Mouse (Mus musculus) olfactory bulb, adult 2 months (tissue): ENCODE results near the gene Smbd1. TPM values are rescaled to one million over a fixed set of nuclear protein-coding genes. Genes with fewer than 3 reads are reported as not detected.

Source experiments
- H3K27ac ChIP-seq: fragments of 200-500 bp; 2 replicates; pipeline ENCODE4 v1.5.1; 2012; ENCODE audit warnings: low read depth, low read length; ENCODE audit not compliant: insufficient read depth
- H3K4me1 ChIP-seq: fragments of 200-500 bp; 2 replicates; pipeline ENCODE4 v1.6.1; 2012; ENCODE audit warnings: low read length; ENCODE audit not compliant: control insufficient read depth, insufficient read depth
- H3K4me3 ChIP-seq: fragments of 200-500 bp; 2 replicates; pipeline ENCODE4 v1.5.1; 2012; ENCODE audit warnings: mild to moderate bottlenecking, low read depth, low read length, moderate library complexity; ENCODE audit not compliant: insufficient read depth
- CTCF ChIP-seq: fragments of 200-500 bp; IDR thresholded peaks from 2 replicates; pipeline ENCODE4 v1.5.1; 2012; ENCODE audit warnings: low read depth, mild to moderate bottlenecking, low read length, moderate library complexity; ENCODE audit not compliant: insufficient read depth
- POLR2A ChIP-seq: fragments of 200-500 bp; IDR thresholded peaks from 2 replicates; pipeline ENCODE4 v1.6.1; 2012; ENCODE audit warnings: mild to moderate bottlenecking, low read depth, low read length, moderate library complexity; ENCODE audit not compliant: insufficient read depth
- WGBS: fragments of 180-500 bp; shearing (Covaris S2); methylation state at CpG from one replicate; pipeline ENCODE4 v1.1.7; 2018; 5-methylcytosine and 5-hydroxymethylcytosine counted together
- polyA plus RNA-seq: library from polyadenylated mRNA; stranded (reverse); fragments of >200 nt; gene quantifications from 2 replicates; pipeline ENCODE4 v1.2.4, GENCODE M21; 2012; ENCODE audit warnings: low replicate concordance; ENCODE audit not compliant: missing spikeins, insufficient read depth, insufficient read length

The Smbd1 gene
- polyA plus RNA-seq, 1 experiment: not detected

GRCm38 (mm10) chr16:32776676-32777075 lies 33.6 kb downstream of the Smbd1 start:
- H3K4me3 ChIP-seq: no peak overlapping the region
- H3K27ac ChIP-seq: no peak overlapping the region
- TF ChIP-seq CTCF: no peak
- no peaks in the 10 kb centered on the region for H3K4me1 ChIP-seq
- WGBS: 85% methylated on average over 10 of the region's 10 CpGs

GRCm38 (mm10) chr16:32766904-32767303 lies 43.4 kb downstream of the Smbd1 start:
- WGBS: 96% methylated on average over 7 of the region's 7 CpGs

GRCm38 (mm10) chr16:32764961-32765360 lies 45.3 kb downstream of the Smbd1 start:
- Histone ChIP-seq H3K4me1 (no peaks in the 10 kb centered on the region), H3K27ac (no peak overlapping the region), H3K4me3 (no peak overlapping the region)
- WGBS: 75% methylated on average over 6 of the region's 6 CpGs
- TF ChIP-seq POLR2A: no peak
- no peak for TF ChIP-seq CTCF

More at GRCm38 (mm10) chr16:32766904-32767303, 43.4 kb downstream of the Smbd1 start:
- no peaks in the 10 kb centered on the region for H3K4me1 ChIP-seq
- H3K27ac ChIP-seq: no peak overlapping the region
- no peak for TF ChIP-seq POLR2A
- no peak for TF ChIP-seq CTCF
- no peak overlapping the region for H3K4me3 ChIP-seq

GRCm38 (mm10) chr16:32764550-32764949 lies 45.7 kb downstream of the Smbd1 start:
- WGBS: 92% methylated on average over 2 of the region's 2 CpGs
- no peak overlapping the region for H3K27ac ChIP-seq
- H3K4me1 ChIP-seq: no peaks in the 10 kb centered on the region
- TF ChIP-seq CTCF: no peak
- no peak for TF ChIP-seq POLR2A
- no peak overlapping the region for H3K4me3 ChIP-seq

Other genes with a start within 250 kb of the Smbd1 start
- gene Tfrc, start 201.6 kb downstream of the Smbd1 start, polyA plus RNA-seq: not detected in 2 replicates
- gene Tnk2, start 166.6 kb downstream of the Smbd1 start, polyA plus RNA-seq: not detected in 2 replicates
- not detected in 2 replicates for gene Muc4, start 74.6 kb downstream of the Smbd1 start, polyA plus RNA-seq
- not detected in 2 replicates for gene Muc20, start 13.0 kb downstream of the Smbd1 start, polyA plus RNA-seq
- gene Fyttd1, start 67.0 kb upstream of the Smbd1 start, polyA plus RNA-seq: not detected in 2 replicates
- gene Rubcn, start 67.3 kb upstream of the Smbd1 start, polyA plus RNA-seq: not detected in 2 replicates
- gene Lrch3, start 103.6 kb upstream of the Smbd1 start, polyA plus RNA-seq: not detected in 2 replicates
- gene Iqcg, start 245.7 kb upstream of the Smbd1 start, polyA plus RNA-seq: not detected in 2 replicates
- not detected in 2 replicates for gene Rpl35a, start 246.0 kb upstream of the Smbd1 start, polyA plus RNA-seq